Mouse (Mus musculus): ENCODE results near the gene Osbpl10. TPM values are rescaled to one million over a fixed set of nuclear protein-coding genes. Genes with fewer than 3 reads are reported as not detected.
A peak's percentile ranks its signal among the peaks of the same experiment; 100 is the strongest.

Gene Osbpl10
- total RNA-seq, 2 experiments from 2014 or later: 17.1 to 19.7 TPM

DNA sequence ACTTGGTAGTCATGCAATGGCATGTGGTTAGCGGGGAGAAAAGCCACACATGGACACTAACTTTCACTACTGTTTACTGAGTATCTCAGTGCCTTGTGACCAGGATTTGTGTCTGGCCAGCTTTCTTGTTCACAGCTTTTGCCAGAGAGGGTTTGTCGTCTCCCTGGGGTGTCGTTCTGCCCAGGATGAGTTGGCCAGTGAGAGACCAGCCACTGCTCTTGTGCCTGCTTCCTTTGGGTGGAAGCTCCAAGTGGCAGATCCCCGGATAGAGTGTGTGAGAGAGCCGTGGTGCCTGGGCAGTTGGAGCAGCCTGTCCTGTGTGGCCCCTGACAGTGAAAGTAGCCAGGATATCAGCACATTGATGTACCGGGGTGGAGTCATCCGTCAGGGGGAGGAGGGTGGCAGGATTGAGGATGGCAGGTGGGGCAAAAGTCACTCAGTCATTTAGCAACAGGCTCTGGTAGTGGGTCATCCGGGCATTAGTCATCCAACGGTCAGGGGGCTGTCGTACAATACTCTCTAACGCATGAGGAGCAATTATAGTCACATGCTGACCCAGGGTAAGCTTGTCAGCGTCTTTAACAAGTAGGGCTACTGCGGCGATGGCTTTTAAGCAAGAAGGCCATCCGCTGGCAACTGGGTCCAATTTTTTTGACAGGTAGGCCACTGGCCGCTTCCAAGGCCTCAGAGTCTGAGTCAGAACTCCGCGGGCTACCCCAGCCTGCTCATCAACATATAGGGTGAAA is 170.8 kb downstream of the Osbpl10 start:
- no peak for DNase-seq (ENCODE audit: low spot score in 2 of 2)

DNA sequence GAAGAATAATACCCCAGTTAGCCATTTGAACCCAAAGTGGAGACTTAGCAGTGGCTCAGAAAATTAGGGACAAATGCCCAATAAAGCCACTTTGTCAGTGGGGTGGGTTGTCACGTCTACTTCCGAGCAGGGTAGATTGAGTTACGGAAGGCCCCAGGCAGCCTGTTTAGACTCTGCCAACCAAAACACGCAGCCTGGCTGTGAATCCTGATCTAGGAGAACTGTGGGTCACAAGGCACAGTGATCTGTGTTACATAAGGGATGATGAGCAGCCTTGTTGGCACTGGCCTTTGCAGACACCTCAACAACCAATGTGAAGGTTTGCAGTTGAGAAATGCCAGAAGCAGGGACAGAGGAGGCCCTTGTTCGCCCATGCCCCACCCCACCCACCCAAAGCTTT is 183.2 kb downstream of the Osbpl10 start:
- DNase-seq (ENCODE audit: low spot score in 2 of 2): no peak

DNA sequence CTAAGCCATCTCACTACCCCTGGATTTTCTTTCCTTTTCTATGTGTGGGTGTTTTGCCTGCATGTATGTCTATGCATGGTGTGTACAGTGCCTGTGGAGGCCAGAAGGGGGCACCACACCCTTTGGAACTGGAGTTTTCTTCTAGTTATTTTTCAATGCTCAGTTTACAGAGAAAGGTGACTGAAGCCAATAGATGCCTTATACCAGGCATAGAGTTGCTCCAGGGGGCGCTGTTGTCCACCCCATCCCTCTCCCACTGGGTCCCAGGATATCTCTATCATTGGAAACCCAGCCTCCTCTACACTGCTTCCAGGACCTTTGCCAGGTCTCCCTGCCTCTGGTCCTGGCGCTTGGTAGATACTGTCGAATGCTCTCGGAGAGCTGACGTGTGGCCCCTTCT is 184.7 kb downstream of the Osbpl10 start:
- peak; percentile 42 to 53 for DNase-seq (ENCODE audit: low spot score in 2 of 2)

DNA sequence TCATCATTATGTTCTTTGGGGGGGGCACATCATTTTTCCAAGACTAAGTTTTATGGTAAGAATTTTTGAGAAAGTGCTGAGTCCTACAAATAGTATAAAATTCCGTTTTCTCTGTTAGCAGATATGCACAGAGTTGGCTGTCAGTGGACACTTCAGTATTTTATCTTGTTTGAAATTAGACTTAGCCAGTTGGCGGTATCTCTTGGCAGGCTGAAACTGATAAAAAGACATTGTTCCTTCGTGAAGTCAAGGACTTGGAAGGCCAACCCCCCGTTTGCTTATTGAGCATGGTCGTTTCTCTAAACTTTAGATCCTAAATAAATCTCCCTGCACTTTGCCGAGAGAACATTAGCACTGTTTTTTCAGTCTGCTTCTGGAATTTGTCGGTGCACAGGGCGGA is 185.3 kb downstream of the Osbpl10 start:
- DNase-seq (ENCODE audit: low spot score in 2 of 2): no peak

DNA sequence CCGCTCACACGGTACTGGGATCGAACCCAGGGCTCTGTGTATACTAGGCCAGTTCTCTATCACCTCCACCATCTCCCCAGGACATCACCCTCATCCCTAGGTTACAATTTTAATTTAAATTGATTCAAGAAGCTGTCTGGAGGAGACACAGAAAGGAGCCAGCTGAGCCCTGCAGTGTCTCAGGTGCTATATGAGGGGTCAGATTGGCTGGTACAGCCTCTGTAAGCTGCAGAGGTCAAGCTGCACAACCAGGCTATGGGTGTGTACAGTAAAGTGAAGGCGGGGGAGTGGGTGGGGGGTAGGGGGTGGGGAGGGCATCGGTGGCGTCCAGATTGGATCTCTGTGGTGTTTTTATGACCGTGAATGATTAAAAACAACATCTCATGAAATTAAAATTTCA is 186.0 kb downstream of the Osbpl10 start:
- no peak for DNase-seq (ENCODE audit: low spot score in 2 of 2)

DNA sequence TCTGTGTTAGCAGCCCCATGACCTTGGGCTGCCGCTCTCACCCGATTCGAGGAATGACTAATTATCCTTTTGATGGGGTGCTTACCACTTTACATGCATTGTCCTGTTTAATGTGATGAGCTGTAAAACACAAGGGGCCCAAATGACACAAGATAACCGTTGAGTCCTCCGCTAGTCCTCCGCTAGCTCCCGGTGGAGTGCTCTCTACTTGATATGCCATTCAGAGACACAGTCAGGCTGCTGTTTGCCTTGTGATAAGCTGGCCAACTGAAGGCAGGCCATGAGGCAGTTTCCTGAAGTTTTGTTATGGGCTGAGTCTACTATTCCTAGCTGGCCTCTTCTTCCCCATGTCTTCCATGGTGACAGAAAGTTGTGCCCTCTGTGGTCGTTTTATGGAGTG is 187.6 kb downstream of the Osbpl10 start:
- no peak for DNase-seq (ENCODE audit: low spot score in 2 of 2)

DNA sequence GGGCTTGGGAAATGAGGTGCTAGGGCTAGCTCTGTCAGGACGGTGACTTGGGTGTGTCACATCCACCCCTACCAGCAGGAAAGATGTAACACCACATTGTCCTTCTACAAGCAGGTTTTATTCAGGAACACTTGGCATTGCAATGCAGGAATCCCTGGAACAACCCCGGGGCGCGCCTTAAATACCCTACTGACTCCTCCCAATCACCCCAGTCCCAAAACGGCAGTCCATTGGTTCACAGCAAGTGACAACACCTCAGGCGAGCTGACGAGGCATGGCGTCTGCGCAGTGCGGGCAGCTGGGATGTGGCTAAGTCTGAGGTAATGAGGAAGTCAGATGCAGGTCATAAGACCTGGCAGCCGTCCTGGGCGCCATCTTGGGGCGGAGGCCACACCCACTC is 191.2 kb downstream of the Osbpl10 start:
- no peak for DNase-seq (ENCODE audit: low spot score in 2 of 2)

DNA sequence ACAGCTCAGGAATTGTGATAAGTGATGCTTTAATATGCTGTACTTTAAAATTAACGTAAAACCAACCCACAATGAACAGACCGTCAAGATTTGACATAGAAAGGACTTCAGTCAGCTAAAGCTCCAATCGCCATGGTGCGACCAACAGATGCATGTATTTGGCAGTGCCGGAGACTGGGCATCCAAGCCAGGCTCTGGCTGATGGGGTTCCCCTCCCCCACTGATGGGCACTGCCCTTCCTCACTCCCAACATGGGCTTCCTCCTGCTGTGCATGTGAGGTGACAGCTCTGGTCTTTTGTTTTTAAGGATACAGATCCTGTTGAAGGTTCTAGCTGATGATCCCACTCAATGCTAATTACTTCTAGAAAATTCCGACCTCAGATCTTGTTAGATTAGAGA is 193.7 kb downstream of the Osbpl10 start:
- no peak for DNase-seq (ENCODE audit: low spot score in 2 of 2)

DNA sequence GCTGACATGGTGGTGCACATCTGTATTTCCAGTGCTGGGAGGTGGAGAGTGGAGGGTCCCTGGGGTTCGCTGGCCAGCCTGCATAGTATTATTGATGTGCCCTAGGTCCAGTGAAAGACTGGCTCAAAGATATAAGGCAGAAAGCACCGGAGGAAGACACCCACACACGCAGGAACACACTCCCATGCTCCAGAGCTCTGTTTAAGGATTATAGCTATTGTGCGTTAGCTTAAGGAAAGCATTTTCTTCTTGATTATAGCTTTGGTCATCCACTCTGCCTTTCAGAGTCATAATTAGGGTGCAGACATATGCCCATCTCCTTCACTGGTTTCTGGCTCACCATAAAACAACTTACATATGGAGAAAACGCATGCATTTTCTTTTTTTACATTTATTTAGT is 200.8 kb downstream of the Osbpl10 start:
- DNase-seq (ENCODE audit: low spot score in 2 of 2): no peak

DNA sequence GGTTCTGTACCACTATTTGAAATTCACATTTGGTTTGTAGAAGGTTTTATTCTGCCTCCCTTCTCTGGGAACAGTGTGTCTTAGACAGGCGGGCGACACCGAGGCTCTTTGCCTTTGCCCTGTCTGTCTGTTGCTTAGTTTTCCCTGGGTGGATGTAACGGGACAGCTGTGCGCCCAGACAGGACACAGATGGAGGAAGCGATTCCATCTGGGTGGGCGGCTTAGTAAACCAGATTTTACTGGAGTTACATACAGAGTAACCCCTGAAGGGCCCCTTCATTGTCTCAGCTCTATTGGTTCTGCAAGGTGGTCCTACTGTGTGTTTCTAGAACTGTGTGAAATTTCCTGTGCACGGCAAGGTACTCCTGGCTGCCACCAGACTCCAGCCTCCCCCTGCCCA is 201.6 kb downstream of the Osbpl10 start:
- peak; percentile 64 to 68 for DNase-seq (ENCODE audit: low spot score in 2 of 2)

DNA sequence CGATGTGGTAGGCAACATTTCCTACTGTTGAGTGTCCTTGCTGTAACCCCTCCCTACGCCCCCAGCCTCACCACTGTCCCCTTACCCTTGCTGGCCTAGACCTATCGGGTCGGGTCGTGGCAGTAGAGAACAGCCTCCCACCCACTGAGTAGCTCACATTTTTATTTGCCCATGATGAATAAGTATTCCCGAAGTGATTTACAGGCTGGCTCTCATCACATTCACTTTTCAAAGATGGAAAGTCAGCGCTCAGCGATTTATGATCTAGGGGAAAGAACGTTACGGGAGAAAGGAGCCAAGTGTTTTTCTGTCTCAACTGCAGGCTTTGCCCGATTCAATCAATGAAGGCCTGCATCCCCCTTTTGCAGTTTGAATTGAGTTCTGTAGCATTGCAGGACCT is 208.0 kb downstream of the Osbpl10 start:
- DNase-seq (ENCODE audit: low spot score in 2 of 2): no peak

DNA sequence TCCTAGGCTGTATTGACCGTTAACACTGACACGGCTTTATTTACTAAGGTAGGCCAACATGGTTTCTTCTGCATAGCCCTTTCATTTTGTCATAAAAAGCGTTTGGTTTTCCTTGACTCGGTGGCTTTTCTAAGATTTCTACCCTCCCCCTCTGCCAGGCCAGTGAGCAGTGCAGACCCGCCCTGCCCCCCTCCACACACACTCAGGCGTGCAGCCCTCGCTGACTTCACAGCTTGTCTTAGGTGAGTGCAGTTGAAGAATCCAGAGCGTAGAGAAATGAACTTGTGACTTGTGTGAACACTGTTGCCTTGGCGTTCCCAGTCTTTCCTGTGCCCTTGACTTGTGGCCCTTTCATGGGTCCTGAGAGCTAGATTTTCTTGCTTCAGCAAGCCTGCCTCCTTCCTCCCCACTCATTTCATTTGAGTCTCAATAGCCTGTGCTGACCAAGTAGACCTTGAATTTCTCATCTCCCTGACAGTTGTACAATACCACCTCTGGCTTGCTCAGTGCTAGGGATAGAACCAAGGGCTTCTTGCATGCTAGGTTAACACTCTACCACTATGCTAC is 212.1 kb downstream of the Osbpl10 start:
- no peak for DNase-seq (ENCODE audit: low spot score in 2 of 2)

DNA sequence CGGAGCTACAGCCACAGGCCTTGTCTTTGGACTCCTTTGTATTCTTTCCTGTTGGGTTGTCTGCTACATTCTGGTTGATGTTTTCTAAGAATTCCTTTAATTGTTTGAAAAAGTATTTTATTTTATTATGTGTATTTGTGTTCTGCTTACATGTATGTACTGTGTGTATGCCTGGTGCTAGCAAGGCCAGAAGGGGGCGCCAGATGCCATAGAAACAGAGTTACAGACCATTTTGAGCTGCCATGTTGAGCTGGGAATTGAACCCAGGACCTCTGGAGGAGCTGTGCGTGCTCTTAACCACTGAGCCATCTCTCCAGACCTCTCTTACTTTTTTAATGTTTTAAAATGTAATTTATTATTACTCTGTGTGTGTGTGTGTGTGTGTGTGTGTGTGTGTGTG is 214.5 kb downstream of the Osbpl10 start:
- DNase-seq (ENCODE audit: low spot score in 2 of 2): no peak

DNA sequence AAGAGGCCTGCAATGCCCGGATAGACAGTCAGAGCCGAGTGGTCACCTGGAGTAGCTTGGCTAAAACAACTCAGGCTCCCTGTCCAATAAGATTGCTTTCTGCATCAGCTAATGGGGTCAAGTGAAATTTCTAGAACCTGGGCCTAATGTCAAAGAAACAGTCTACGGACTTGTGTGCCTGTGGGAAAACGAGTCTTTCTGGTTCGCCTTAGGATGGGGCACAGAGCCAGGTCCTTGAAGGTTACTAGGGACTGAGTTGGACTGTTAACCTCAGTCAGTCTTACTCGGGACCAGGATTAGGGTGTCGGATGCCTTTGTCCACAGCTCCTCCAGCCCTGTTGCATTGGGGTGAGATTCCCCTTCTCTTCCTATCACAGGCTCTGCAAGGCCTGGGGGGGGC is 218.7 kb downstream of the Osbpl10 start:
- no peak for DNase-seq (ENCODE audit: low spot score in 2 of 2)

DNA sequence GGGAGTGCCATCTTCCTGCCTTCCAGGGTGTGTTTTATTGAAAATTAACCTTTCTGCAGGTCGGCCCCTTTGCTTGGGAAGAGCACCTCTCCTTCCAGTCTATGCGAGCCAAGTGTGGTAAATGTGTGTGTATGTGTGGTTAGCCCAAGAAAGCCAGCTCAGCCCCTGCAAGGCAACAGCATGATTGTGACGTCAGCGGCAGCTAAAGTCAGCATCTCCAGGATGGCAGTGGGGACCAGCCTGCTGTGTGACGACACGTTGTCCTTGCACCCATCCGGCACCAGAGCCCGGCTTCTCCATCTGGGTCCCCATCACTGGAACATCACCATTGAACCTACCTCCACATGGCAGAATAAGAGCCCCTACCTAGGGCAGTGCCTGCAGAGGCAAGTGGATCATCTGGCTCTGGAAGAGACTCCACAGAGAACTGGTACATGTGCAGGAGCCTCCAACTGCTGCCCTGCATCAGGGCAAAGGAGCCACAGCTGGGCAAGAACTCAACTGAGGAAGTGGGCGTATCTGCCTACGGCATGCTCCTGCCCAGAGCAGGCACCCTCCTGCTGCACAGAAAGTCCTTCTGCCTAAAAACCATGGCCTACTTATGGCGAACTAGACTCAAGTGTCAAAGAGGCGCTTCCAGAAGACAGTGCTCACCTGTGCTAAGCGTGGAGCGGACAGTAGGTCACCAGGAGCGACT is 221.9 kb downstream of the Osbpl10 start:
- DNase-seq (ENCODE audit: low spot score in 2 of 2): no peak

DNA sequence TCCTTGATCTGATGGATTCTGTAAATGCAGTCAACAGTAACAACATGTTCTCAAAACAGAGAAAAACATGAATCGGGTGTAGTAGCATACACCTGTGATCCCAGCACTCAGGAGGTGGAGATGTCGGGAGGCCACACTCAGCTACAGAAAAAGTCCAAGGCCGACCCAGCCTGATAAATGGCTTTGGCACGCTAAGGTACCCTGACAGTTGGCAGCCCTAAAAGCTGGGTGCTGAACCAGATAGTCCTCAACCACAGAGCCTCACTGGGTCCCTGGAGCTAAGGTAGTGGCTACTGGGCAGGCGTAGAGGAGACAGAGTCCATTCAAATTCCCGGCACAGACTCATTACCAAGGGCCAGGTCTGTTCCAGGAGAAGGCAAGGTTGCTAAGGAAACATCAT is 222.9 kb downstream of the Osbpl10 start:
- no peak for DNase-seq (ENCODE audit: low spot score in 2 of 2)

DNA sequence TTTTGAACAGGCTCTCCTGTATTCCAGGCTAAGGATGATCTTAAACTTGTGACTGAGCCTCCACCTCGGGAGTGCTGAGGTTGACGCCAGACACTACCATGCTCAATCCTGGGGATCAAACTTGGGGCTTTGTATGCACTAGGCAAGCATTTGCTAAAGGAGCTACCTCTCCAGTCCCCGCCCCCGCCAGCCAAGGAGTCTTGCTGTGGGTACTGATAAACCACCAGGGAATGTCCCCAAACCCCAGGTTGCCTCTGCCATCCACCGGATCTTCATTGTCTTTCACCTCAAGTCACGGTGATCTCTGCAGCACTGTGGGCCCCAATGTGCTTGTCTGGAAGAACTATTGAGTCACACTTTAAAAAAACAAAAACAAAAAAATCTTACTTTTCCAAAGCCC is 224.8 kb downstream of the Osbpl10 start:
- no peak for DNase-seq (ENCODE audit: low spot score in 2 of 2)

DNA sequence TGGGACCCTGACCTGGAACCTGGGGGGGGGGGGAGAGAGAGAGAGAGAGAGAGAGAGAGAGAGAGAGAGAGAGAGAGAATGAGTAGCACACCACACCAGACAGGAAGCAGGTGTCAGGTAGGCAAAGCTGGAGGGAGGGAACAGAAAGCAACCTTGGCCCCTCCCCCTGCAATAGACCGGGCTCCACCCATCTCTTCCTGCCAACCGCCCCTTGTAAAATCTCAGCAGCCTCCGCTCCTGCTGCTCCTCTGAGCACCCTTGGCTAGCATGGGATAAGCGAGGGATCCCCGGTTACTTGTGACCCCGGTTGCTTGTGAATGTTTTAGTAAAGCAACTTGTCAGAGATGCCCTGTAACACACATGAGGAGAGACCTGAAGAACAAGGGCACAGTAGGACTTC is 227.1 kb downstream of the Osbpl10 start:
- DNase-seq (ENCODE audit: low spot score in 2 of 2): no peak

DNA sequence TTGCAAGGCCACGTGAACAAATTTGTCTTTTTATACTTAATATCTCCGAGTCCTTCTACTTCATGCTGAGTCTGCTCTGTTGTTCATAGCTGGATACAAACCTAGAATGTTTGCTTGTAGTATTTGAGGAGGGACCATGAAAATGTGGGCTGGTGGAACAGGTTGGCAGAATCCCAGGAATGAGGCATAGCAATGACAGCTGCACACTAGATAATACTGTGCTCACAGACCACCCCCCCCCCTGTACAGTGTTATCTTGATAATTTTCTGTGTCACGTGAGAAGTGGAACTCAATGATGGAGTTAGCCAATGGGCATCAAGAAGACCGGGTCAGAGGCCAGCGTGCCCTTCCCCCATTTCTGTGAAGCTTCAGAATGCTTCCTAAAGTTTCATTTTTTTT is 227.8 kb downstream of the Osbpl10 start:
- peak in 1 of 2 experiments; percentile 60 for DNase-seq (ENCODE audit: low spot score in 2 of 2)

DNA sequence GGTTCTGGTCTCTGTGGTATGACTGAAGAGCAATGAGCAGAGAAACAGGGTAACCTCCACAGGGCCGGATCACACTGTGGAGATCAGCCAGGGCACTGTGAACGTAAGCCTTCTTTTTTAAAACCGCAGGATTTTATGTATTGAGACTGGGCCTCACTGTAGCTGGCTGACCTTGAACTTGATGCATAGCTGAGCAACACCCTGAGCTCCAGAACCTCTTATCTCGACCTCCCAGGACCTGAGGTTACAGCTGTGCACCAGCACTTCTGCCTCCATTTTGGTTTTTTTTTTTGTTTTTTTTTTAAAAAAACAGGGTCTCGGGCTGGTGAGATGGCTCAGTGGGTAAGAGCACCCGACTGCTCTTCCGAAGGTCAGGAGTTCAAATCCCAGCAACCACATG is 231.4 kb downstream of the Osbpl10 start:
- no peak for DNase-seq (ENCODE audit: low spot score in 2 of 2)

DNA sequence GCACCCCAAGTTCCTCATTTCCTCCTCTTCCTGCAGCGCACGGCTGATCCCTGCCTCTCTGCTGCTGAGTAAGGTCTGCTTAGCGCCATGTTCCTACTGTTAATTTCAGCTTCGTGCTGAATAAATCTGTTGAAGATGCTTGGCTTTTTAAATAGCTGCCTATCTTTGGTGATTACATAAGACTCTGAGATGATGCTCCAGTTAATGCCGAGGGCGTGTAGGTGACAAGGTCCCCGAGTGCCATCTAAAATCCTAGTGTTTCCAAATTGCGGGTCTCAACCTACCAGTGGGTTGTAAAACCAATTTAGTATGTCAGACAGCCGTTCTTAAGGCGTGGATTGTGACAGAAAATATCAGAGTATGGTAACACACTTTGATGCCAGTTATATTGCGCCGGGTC is 232.2 kb downstream of the Osbpl10 start:
- DNase-seq (ENCODE audit: low spot score in 2 of 2): no peak

DNA sequence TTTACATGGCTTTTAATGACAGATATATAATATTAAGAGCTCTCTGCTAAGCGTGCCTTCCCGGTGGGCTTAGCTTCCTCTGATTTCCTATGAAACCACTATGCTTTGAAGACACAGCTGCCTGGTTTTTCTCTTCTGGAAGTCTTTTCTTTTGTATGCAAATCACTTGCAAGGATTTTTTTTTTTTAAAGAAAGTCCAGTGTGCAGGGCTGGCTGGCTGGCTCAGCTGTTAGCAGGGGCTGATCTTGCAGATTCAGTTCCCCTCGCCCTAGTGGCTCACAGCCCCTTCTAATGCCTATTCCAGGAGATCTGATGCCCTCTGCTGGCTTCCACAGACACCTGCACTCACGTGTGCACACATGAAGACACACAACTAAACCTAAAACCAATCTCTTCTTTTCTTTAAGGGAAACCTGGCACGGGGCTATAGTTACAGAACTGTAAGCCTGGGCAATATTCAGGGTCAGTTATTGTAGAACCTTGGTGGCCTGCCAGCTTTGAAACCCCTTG is 235.4 kb downstream of the Osbpl10 start:
- no peak for DNase-seq (ENCODE audit: low spot score in 2 of 2)

All from layer of hippocampus, postnatal 14 days (tissue).